Mouse (Mus musculus): ENCODE results near the gene Thap11. TPM values are rescaled to one million over a fixed set of nuclear protein-coding genes. Genes with fewer than 3 reads are reported as not detected.

Gene Thap11
- 47.9 and 76.8 TPM in 2 replicates for polyA plus RNA-seq (2012; rRNA removed; ENCODE audit: low replicate concordance)

GRCm38 (mm10) chr8:105854715-105855216, at the start of gene Thap11:
Gene Thap11 (plus strand): TSS chr8:105855132.

GRCm38 (mm10) chr8:105826861-105827848, 27.8 kb upstream of the Thap11 start, which contains the start of the genes Ranbp10 and Tsnaxip1:
Gene Ranbp10 (minus strand): TSS chr8:105827350.
Gene Tsnaxip1 (plus strand): TSS chr8:105827731.

GRCm38 (mm10) chr8:105853178-105853577, 1.8 kb upstream of the Thap11 start, which contains the start of gene Cenpt:
Gene Cenpt (minus strand): TSS chr8:105853278.

GRCm38 (mm10) chr8:105860143-105860981, 5.4 kb downstream of the Thap11 start, which contains the start of gene Nutf2:
Gene Nutf2 (plus strand): TSS chr8:105860580.

GRCm38 (mm10) chr8:105880754-105881520, 26.0 kb downstream of the Thap11 start, which contains the start of gene Edc4:
Gene Edc4 (plus strand): TSS chr8:105880881.

GRCm38 (mm10) chr8:105893339-105893738, 38.4 kb downstream of the Thap11 start, which contains the start of gene Nrn1l:
Gene Nrn1l (plus strand): TSS chr8:105893567.

GRCm38 (mm10) chr8:105900180-105900940, 45.4 kb downstream of the Thap11 start, which contains the start of gene Pskh1:
Gene Pskh1 (plus strand): TSS chr8:105900441.

Other genes with a start within 250 kb of the Thap11 start
- 27.0 and 36.9 TPM in 2 replicates for gene Ripor1, start 249.9 kb upstream of the Thap11 start, polyA plus RNA-seq (2012; rRNA removed; ENCODE audit: low replicate concordance)
- 11.3 and 19.0 TPM in 2 replicates for gene Ctcf, start 218.6 kb upstream of the Thap11 start, polyA plus RNA-seq (2012; rRNA removed; ENCODE audit: low replicate concordance)
- 0.39 TPM in 1 of 2 replicates, not detected in the other for gene Agrp, start 217.7 kb upstream of the Thap11 start, polyA plus RNA-seq (2012; rRNA removed; ENCODE audit: low replicate concordance)
- 13.1 and 40.2 TPM in 2 replicates for gene Carmil2, start 168.9 kb upstream of the Thap11 start, polyA plus RNA-seq (2012; rRNA removed; ENCODE audit: low replicate concordance)
- gene Acd, start 154.0 kb upstream of the Thap11 start, polyA plus RNA-seq (2012; rRNA removed; ENCODE audit: low replicate concordance): 55.9 TPM in 2 replicates
- gene Pard6a, start 154.0 kb upstream of the Thap11 start, polyA plus RNA-seq (2012; rRNA removed; ENCODE audit: low replicate concordance): 19.0 and 20.4 TPM in 2 replicates
- gene 4933405L10Rik, start 147.5 kb upstream of the Thap11 start, polyA plus RNA-seq (2012; rRNA removed; ENCODE audit: low replicate concordance): 0.12 TPM in 1 of 2 replicates, not detected in the other
- 5.1 and 10.4 TPM in 2 replicates for gene Enkd1, start 146.9 kb upstream of the Thap11 start, polyA plus RNA-seq (2012; rRNA removed; ENCODE audit: low replicate concordance)
- gene Gfod2, start 96.5 kb upstream of the Thap11 start, polyA plus RNA-seq (2012; rRNA removed; ENCODE audit: low replicate concordance): 7.4 and 11.3 TPM in 2 replicates
- 30.2 and 35.5 TPM in 2 replicates for gene Ranbp10, start 27.8 kb upstream of the Thap11 start, polyA plus RNA-seq (2012; rRNA removed; ENCODE audit: low replicate concordance)
- not detected in 2 replicates for gene Tsnaxip1, start 27.4 kb upstream of the Thap11 start, polyA plus RNA-seq (2012; rRNA removed; ENCODE audit: low replicate concordance)
- 13.7 and 18.8 TPM in 2 replicates for gene Cenpt, start 1.9 kb upstream of the Thap11 start, polyA plus RNA-seq (2012; rRNA removed; ENCODE audit: low replicate concordance)
- gene Nutf2, start 5.4 kb downstream of the Thap11 start, polyA plus RNA-seq (2012; rRNA removed; ENCODE audit: low replicate concordance): 16.7 and 34.9 TPM in 2 replicates
- 75.2 and 91.4 TPM in 2 replicates for gene Edc4, start 25.7 kb downstream of the Thap11 start, polyA plus RNA-seq (2012; rRNA removed; ENCODE audit: low replicate concordance)
- gene Nrn1l, start 38.4 kb downstream of the Thap11 start, polyA plus RNA-seq (2012; rRNA removed; ENCODE audit: low replicate concordance): 2.1 and 5.6 TPM in 2 replicates
- gene Pskh1, start 45.3 kb downstream of the Thap11 start, polyA plus RNA-seq (2012; rRNA removed; ENCODE audit: low replicate concordance): 44.9 and 68.5 TPM in 2 replicates
- gene Ctrl, start 78.7 kb downstream of the Thap11 start, polyA plus RNA-seq (2012; rRNA removed; ENCODE audit: low replicate concordance): 3.0 and 3.2 TPM in 2 replicates
- 155 and 284 TPM in 2 replicates for gene Psmb10, start 83.3 kb downstream of the Thap11 start, polyA plus RNA-seq (2012; rRNA removed; ENCODE audit: low replicate concordance)
- 4.1 and 5.4 TPM in 2 replicates for gene Lcat, start 88.2 kb downstream of the Thap11 start, polyA plus RNA-seq (2012; rRNA removed; ENCODE audit: low replicate concordance)
- 43.9 and 52.9 TPM in 2 replicates for gene Slc12a4, start 111.0 kb downstream of the Thap11 start, polyA plus RNA-seq (2012; rRNA removed; ENCODE audit: low replicate concordance)
- 0.67 and 0.73 TPM in 2 replicates for gene Dpep3, start 124.3 kb downstream of the Thap11 start, polyA plus RNA-seq (2012; rRNA removed; ENCODE audit: low replicate concordance)
- gene Dus2, start 136.2 kb downstream of the Thap11 start, polyA plus RNA-seq (2012; rRNA removed; ENCODE audit: low replicate concordance): 16.2 and 27.0 TPM in 2 replicates
- not detected in 2 replicates for gene Dpep2nb, start 150.8 kb downstream of the Thap11 start, polyA plus RNA-seq (2012; rRNA removed; ENCODE audit: low replicate concordance)
- gene Ddx28, start 156.8 kb downstream of the Thap11 start, polyA plus RNA-seq (2012; rRNA removed; ENCODE audit: low replicate concordance): 10.0 and 17.6 TPM in 2 replicates
- gene Nfatc3, start 203.7 kb downstream of the Thap11 start, polyA plus RNA-seq (2012; rRNA removed; ENCODE audit: low replicate concordance): 29.5 and 59.1 TPM in 2 replicates

Data from mammary gland, adult 2 months (tissue).